Mouse (Mus musculus) heart, postnatal 0 days (tissue): Measurements from ENCODE around the gene Hlcs.

Experiments
- CTCF ChIP-seq: IDR thresholded peaks from 2 replicates; pipeline ENCODE4 v1.5.1; 2016; ENCODE audit warnings: antibody characterized with exemption, control low read depth, low read depth
- EP300 ChIP-seq: IDR thresholded peaks from 2 replicates; pipeline ENCODE4 v1.6.1; 2016; ENCODE audit warnings: antibody characterized with exemption, low read depth

DNA sequence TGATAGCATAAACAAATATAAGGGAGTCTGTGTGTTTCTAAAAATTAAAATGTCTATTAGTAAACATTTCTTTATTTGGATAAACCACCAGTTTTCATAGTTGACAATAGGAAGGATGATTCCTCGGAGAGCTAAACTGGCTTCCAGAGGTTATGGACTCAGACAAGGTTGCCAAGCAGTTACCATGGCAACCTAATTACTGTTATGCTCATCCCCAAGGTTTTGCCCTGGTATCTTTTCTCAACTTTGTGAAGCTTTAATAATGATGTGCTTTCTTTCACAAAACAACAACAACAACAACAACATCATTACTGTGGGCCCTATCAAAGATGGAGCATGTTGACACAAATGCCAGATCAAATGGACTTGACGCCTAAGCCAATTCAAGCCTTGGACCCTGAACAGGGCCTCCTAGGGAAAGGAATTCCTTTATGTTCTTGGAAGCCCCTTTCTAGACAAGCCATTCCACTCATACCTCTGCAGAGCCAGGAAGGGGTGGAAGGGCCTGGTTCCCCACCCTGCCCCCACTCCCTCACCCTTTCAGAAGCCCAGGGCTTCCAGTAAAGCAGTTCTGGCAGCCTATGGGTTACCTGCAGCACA lies 185.0 kb downstream of the Hlcs start:
- TF ChIP-seq EP300, result no peak
- no peak for TF ChIP-seq CTCF
